Mouse (Mus musculus) limb, embryonic 13.5 days (tissue): ENCODE results near the gene Stk39. TPM values are rescaled to one million over a fixed set of nuclear protein-coding genes. Genes with fewer than 3 reads are reported as not detected.

Source experiments
- ATAC-seq: fragments of 200-750 bp; cut with Nextera tagmentation; 2 replicates; pipeline ENCODE4 v1.8.0; 2017; ENCODE audit warnings: low read depth, moderate number of reproducible peaks, moderate TSS enrichment; ENCODE audit not compliant: low FRiP score
- H3K27ac ChIP-seq: fragments of 300-500 bp; sonication (generic); 2 replicates; pipeline ENCODE4 v1.5.1; 2015; ENCODE audit warnings: inconsistent platforms, mild to moderate bottlenecking, moderate library complexity
- H3K27me3 ChIP-seq: fragments of 300-500 bp; sonication (generic); 2 replicates; pipeline ENCODE4 v1.6.1; 2015; ENCODE audit warnings: mild to moderate bottlenecking, inconsistent platforms
- H3K36me3 ChIP-seq: fragments of 300-500 bp; sonication (generic); 2 replicates; pipeline ENCODE4 v1.6.1; 2015; ENCODE audit warnings: inconsistent platforms, mild to moderate bottlenecking, moderate library complexity
- H3K4me1 ChIP-seq: fragments of 300-500 bp; sonication (generic); 2 replicates; pipeline ENCODE4 v1.6.1; 2015; ENCODE audit warnings: inconsistent platforms
- H3K4me2 ChIP-seq: fragments of 300-500 bp; sonication (generic); replicated peaks from 2 replicates; pipeline ENCODE4 v1.6.1; 2015; ENCODE audit warnings: inconsistent platforms, mild to moderate bottlenecking, moderate library complexity
- H3K4me3 ChIP-seq: fragments of 300-500 bp; sonication (generic); 2 replicates; pipeline ENCODE4 v1.5.1; 2015; ENCODE audit warnings: moderate library complexity, mild to moderate bottlenecking, inconsistent platforms
- H3K9ac ChIP-seq: fragments of 300-500 bp; sonication (generic); 2 replicates; pipeline ENCODE4 v1.6.1; 2015; ENCODE audit warnings: mild to moderate bottlenecking, inconsistent platforms
- H3K9me3 ChIP-seq: fragments of 300-500 bp; sonication (generic); 2 replicates; pipeline ENCODE4 v1.6.1; 2016; ENCODE audit warnings: inconsistent platforms
- WGBS: fragments of 180-500 bp; shearing (Covaris S2); methylation state at CpG from one replicate; pipeline ENCODE4 v1.1.7; 2015; 5-methylcytosine and 5-hydroxymethylcytosine counted together
- polyA plus RNA-seq: library from polyadenylated mRNA; unstranded; fragments of >200 nt; fragmentation: Nextera tagmentation; extraction: Ambion mirVana; gene quantifications from 2 replicates; pipeline ENCODE4 v1.2.1, GENCODE M21; 2015

Stk39 gene
- polyA plus RNA-seq: 13.7 and 14.8 TPM in 2 replicates

GRCm38 (mm10) chr2:68471759-68472550 lies at the start of gene Stk39:
Gene Stk39, minus strand, starts transcription at chr2:68472268.
- Histone ChIP-seq H3K27ac (peak within 1 kb of the TSS; percentile 87), H3K9me3 (no peaks in the 10 kb centered on the region), H3K4me1 (peaks cover 10% of the 10 kb centered on the region; the same call in 1 of the 2 replicates), H3K4me3 (peak within 1 kb of the TSS; percentile 91), H3K27me3 (peaks cover 3% of the 10 kb centered on the region; the same call in 1 of the 2 replicates), H3K36me3 (0 out of 2 replicates have a peak, but pooled peaks cover 3% of the 10 kb centered on the region), H3K4me2 (peak within 1 kb of the TSS; percentile 96), H3K9ac (peak within 1 kb of the TSS; percentile 88)
- under 1% methylated on average over 85 of the region's 99 CpGs for WGBS
- ATAC-seq: peak; percentile 86

- no peak overlapping the region for H3K4me2 ChIP-seq
- H3K36me3 ChIP-seq: no peaks in the 10 kb centered on the region
- 79% methylated on average over 2 of the region's 2 CpGs for WGBS
- H3K27ac ChIP-seq: no peak overlapping the region
- no peaks in the 10 kb centered on the region for H3K9me3 ChIP-seq
- H3K4me3 ChIP-seq: no peak overlapping the region
- no peaks in the 10 kb centered on the region for H3K27me3 ChIP-seq
- no peaks in the 10 kb centered on the region for H3K4me1 ChIP-seq
- no peak overlapping the region for H3K9ac ChIP-seq
- ATAC-seq: no peak
Measured at GRCm38 (mm10) chr2:68515409-68515808, 43.3 kb upstream of the Stk39 start.

DNA sequence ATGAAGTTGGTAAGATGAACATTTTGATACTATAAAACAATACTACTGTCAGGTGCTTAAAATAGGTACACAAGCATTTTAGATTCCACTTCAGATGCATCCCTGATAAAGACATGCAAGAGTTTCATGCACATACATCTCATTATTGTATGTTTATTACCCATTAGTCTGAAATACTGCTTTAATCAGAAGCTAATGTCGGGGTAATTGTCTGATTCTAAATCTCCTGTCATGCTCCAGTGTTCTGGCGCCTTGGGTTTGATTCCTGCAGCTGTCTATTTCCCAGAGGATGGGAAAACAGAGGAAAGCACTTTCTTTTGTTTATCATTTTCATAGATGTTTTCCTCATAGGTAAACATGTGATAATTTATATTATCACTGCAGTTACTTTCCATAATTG lies 31.1 kb upstream of the Stk39 start:
- Histone ChIP-seq H3K4me3 (no peak overlapping the region), H3K36me3 (no peaks in the 10 kb centered on the region), H3K27ac (no peak overlapping the region), H3K9me3 (no peaks in the 10 kb centered on the region), H3K4me2 (no peak overlapping the region), H3K4me1 (no peaks in the 10 kb centered on the region; the same call in 1 of the 2 replicates), H3K27me3 (no peaks in the 10 kb centered on the region), H3K9ac (no peak overlapping the region)
- WGBS: 47% methylated on average over 2 of the region's 2 CpGs
- ATAC-seq: no peak

DNA sequence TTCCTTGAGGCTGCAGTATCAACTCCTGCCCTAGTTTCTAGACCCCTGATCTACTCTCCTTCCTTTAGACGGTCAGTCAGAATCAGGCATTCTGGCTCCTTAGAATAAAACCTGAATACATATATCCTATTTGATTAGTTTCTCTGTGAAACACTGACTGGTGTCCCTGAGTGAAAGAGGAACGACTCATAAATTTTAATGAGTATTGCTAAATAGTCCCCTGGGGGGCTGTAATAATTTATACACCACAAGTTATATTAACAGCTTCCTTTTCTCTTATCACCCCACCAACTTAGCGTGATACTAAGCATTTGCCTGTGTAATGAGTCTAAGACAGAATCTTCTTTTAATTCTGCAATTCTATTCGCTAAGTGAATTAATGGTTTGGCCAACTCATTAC lies 30.7 kb upstream of the Stk39 start:
- Histone ChIP-seq H3K27me3 (no peaks in the 10 kb centered on the region), H3K4me1 (no peaks in the 10 kb centered on the region; the same call in 1 of the 2 replicates), H3K4me2 (no peak overlapping the region), H3K36me3 (no peaks in the 10 kb centered on the region), H3K4me3 (no peak overlapping the region), H3K27ac (no peak overlapping the region), H3K9me3 (no peaks in the 10 kb centered on the region), H3K9ac (no peak overlapping the region)
- 28% methylated on average over 4 of the region's 4 CpGs for WGBS
- ATAC-seq: no peak

DNA sequence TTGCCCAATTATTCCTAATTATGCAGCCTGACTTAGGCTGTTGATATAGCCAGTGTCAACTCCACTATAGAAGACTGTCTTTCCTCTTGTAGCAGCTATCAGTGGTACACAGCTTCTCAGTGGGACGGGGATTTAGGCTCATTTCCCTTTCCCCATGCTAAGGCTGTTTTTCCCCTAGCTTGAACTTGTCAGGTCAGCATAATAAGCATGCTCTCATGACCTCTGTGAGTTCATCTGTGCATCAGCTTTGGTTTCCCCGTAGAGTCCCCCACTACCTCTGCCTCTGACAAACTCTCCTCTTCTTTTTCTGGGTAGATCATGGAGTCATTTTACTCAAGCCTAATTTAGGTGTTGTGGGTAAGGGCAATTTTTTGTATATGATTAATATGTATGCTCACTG lies 30.2 kb upstream of the Stk39 start:
- Histone ChIP-seq H3K9ac (no peak overlapping the region), H3K4me1 (no peaks in the 10 kb centered on the region; the same call in 1 of the 2 replicates), H3K27me3 (no peaks in the 10 kb centered on the region), H3K9me3 (no peaks in the 10 kb centered on the region), H3K4me3 (no peak overlapping the region), H3K36me3 (no peaks in the 10 kb centered on the region), H3K27ac (no peak overlapping the region), H3K4me2 (no peak overlapping the region)
- WGBS: 20% methylated on average over 2 of the region's 2 CpGs
- no peak for ATAC-seq

DNA sequence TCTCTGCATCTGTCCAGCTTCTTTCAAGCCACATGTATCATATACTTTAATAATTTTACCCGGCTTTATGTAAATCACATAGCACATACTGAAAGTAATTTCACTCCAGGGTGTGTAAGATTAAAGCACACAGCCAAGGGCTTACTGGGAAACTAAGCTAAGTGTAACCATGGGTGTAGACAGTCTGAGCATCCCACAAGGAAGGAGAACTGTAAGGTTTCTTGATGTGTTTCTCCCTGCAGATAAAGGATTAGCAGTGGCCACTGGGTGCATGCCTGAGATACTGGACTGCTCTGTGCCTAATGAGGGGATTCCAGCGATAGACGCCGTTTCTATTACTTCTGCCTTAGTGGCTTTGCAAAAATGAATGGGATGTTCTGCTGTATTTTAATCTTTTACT lies 14.2 kb upstream of the Stk39 start:
- Histone ChIP-seq H3K27ac (no peak overlapping the region), H3K4me2 (no peak overlapping the region), H3K4me1 (0 out of 2 replicates have a peak, but pooled peaks cover 2% of the 10 kb centered on the region), H3K9ac (no peak overlapping the region), H3K4me3 (no peak overlapping the region), H3K9me3 (no peaks in the 10 kb centered on the region), H3K27me3 (0 out of 2 replicates have a peak, but pooled peaks cover 3% of the 10 kb centered on the region), H3K36me3 (no peaks in the 10 kb centered on the region)
- no peak for ATAC-seq
- WGBS: 88% methylated on average over 4 of the region's 4 CpGs

DNA sequence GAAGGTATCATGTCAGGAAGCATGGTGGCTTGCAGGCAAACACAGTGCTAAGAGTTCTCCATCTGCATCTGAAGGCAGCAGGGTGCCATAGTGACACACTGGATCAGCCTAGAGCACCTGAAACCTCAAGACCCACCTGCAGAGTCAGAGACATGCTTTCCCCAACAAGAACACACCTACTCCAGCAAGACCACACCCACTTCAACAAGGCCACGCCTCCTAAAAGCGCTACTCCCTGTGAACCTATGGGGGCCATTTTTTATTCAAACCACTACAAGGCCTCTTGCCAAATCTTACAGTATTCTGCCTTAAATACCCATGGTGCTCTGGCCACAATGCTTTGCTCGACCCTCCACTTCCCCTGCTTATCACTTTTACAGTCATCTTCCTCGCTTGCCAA lies 13.1 kb upstream of the Stk39 start:
- Histone ChIP-seq H3K4me3 (no peak overlapping the region), H3K4me1 (0 out of 2 replicates have a peak, but pooled peaks cover 2% of the 10 kb centered on the region), H3K9ac (no peak overlapping the region), H3K4me2 (no peak overlapping the region), H3K36me3 (no peaks in the 10 kb centered on the region), H3K27ac (no peak overlapping the region), H3K9me3 (no peaks in the 10 kb centered on the region), H3K27me3 (0 out of 2 replicates have a peak, but pooled peaks cover 3% of the 10 kb centered on the region)
- no peak for ATAC-seq
- 29% methylated on average over 4 of the region's 4 CpGs for WGBS

DNA sequence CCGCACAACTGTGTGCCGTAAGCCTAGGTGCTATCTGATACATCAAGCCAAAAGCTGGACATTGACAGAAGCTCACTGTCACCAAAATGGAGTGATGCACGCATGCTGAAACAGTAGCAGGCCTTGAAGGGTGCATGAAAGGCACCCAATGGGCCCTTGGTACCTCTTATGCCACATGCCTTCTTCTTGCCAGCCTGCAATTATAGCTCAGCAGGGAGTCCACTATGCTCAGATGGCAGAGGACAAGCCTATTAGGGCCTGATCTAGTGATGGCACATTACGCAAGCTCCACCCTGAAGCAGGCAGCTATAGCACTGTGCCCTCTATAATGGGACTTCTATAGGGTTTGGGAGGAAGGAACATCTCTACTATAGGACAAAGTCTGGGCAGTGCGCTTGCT lies 10.8 kb upstream of the Stk39 start:
- no peak overlapping the region for H3K4me2 ChIP-seq
- H3K27me3 ChIP-seq: 0 out of 2 replicates have a peak, but pooled peaks cover 3% of the 10 kb centered on the region
- no peak overlapping the region for H3K9ac ChIP-seq
- no peaks in the 10 kb centered on the region for H3K9me3 ChIP-seq
- 89% methylated on average over 5 of the region's 5 CpGs for WGBS
- H3K27ac ChIP-seq: no peak overlapping the region
- 0 out of 2 replicates have a peak, but pooled peaks cover 2% of the 10 kb centered on the region for H3K4me1 ChIP-seq
- no peak for ATAC-seq
- no peaks in the 10 kb centered on the region for H3K36me3 ChIP-seq
- H3K4me3 ChIP-seq: no peak overlapping the region

GRCm38 (mm10) chr2:68479823-68480222 lies 7.8 kb upstream of the Stk39 start:
- H3K9ac ChIP-seq: no peak overlapping the region
- no peaks in the 10 kb centered on the region for H3K9me3 ChIP-seq
- no peaks in the 10 kb centered on the region for H3K4me1 ChIP-seq
- no peak for ATAC-seq
- no peaks in the 10 kb centered on the region for H3K27me3 ChIP-seq
- no peaks in the 10 kb centered on the region for H3K36me3 ChIP-seq
- no peak overlapping the region for H3K27ac ChIP-seq
- no peak overlapping the region for H3K4me3 ChIP-seq
- 79% methylated on average over 10 of the region's 10 CpGs for WGBS
- no peak overlapping the region for H3K4me2 ChIP-seq

DNA sequence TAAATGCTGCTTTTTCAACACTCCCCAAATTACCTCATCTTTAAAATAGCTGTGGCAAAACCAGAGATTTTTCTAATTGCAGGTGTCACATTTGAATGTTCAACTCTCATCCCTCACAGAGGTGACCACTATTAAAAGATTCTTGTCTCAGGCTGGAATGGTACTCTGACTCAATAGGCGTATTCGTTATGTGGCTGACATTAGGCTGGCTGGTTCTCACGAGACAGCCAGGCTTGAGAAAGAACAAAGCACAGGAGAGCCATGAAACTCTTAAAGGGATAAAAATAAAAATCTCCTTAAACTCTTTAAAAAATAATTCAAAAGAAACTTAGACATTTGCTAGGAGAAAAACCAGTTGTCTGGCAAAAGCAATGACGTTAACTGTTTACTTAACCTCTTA lies 853 bp upstream of the Stk39 start:
- no peak overlapping the region for H3K9ac ChIP-seq
- H3K4me2 ChIP-seq: peak overlapping the region; percentile 96
- no peak for ATAC-seq
- no peaks in the 10 kb centered on the region for H3K9me3 ChIP-seq
- peak overlapping the region; percentile 91; the same call in 1 of the 2 replicates for H3K4me3 ChIP-seq
- H3K27ac ChIP-seq: no peak overlapping the region
- peaks cover 10% of the 10 kb centered on the region; the same call in 1 of the 2 replicates for H3K4me1 ChIP-seq
- WGBS: 46% methylated on average over 4 of the region's 4 CpGs
- H3K36me3 ChIP-seq: no peaks in the 10 kb centered on the region
- peaks cover 3% of the 10 kb centered on the region; the same call in 1 of the 2 replicates for H3K27me3 ChIP-seq

- H3K4me2 ChIP-seq: peak overlapping the region; percentile 96
- 0 out of 2 replicates have a peak, but pooled peaks cover 2% of the 10 kb centered on the region for H3K36me3 ChIP-seq
- peak overlapping the region; percentile 88 for H3K9ac ChIP-seq
- H3K4me3 ChIP-seq: peak overlapping the region; percentile 91
- H3K9me3 ChIP-seq: no peaks in the 10 kb centered on the region
- WGBS: 1% methylated on average over 5 of the region's 5 CpGs
- H3K27me3 ChIP-seq: peaks cover 3% of the 10 kb centered on the region; the same call in 1 of the 2 replicates
- peak overlapping the region; percentile 87; the same call in 1 of the 2 replicates for H3K27ac ChIP-seq
- peak; percentile 26; the same call in 1 of the 2 replicates for ATAC-seq
- H3K4me1 ChIP-seq: peaks cover 10% of the 10 kb centered on the region; the same call in 1 of the 2 replicates
Measured at GRCm38 (mm10) chr2:68472551-68472910, 463 bp upstream of the Stk39 start.
